Mouse (Mus musculus) stomach, postnatal 0 days (tissue): Measurements from ENCODE around the gene Hist1h1d.

Experiments
- CTCF ChIP-seq: IDR thresholded peaks from 2 replicates; pipeline ENCODE4 v1.5.1; 2016; ENCODE audit warnings: antibody characterized with exemption, low read depth, mild to moderate bottlenecking, moderate library complexity
- EP300 ChIP-seq: optimal IDR thresholded peaks from 2 replicates; pipeline ENCODE3; 2016; ENCODE audit warnings: antibody characterized with exemption

DNA sequence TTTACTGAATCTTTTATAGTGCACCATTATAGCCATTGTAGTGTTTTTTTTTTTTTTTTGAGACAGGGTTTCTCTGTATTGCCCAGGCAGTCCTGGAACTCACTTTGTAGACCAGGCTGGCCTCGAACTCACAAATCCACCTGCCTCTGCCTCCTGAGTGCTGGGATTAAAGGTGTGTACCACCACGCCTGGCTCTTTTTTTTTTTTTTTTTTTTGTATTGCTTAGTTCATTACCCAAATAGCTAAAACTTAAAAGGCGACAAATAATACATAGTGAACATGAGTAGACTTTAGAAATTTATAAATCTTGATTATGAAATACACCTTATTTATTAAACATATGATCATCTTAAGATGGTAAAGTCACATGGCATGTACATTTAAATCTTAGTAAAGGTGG is 11.6 kb upstream of the Hist1h1d start:
- TF ChIP-seq CTCF (no peak), EP300 (no peak)
